Mouse (Mus musculus): ENCODE results near the gene Ankrd28. TPM values are rescaled to one million over a fixed set of nuclear protein-coding genes. Genes with fewer than 3 reads are reported as not detected.

Ankrd28 gene
- polyA plus RNA-seq, 1 experiment: 11.6 TPM

DNA sequence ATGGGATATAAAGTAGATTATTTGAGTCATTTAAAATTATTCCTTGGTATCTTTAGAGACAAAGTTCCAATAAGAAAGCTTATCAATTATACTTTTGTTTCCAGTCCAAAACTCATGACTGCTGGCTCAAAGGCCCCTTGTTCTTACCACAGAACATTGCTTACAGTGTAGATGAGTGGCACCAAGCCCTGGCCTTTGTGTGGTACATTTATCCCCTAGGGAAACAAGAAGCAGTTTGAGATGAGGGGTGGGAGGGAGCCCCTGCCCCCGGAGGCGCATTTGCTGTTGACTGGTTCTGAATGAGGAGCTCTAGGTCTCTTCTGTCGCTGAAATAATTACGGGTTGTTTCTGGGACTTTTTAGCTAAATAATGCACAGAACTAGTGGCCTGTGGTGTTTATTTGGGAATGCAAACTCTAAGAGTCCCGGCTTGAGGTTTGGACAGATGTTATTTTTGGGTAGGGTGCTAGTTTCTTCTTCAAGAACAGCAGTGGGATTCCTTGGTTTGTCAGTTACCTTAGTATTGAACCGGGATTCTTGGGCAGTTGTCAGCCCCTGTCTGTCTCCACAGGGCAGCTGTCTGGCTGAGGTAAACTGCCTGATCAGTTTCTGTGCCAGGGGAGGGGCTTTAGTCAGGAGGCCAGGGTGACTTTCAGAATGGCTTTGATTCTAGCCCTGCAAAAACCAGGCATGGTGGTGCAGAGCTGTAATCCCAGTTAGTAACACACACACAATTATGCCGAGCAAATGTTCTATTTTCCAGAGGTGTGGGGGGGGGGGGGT is 169.9 kb downstream of the Ankrd28 start:
- TF ChIP-seq USF1 (IDR thresholded peaks at IDR 0.05; ENCODE audit: low read depth) (no peak), MYOD1 (IDR thresholded peaks at IDR 0.05; ENCODE audit: control insufficient read depth, insufficient read length, low read depth) (peak; percentile 86)
- Histone ChIP-seq H3K36me3 (ENCODE audit: control insufficient read depth, insufficient read depth) (no peaks in the 10 kb centered on the region), H3K79me2 (ENCODE audit: control insufficient read depth, insufficient read depth) (peaks cover 31% of the 10 kb centered on the region), H3ac (ENCODE audit: control insufficient read depth, insufficient read length, low read depth) (no peak overlapping the region), H3K79me3 (ENCODE audit: low read depth) (no peaks in the 10 kb centered on the region), H3K27me3 (ENCODE audit: control insufficient read depth, insufficient read depth, insufficient read length) (no peaks in the 10 kb centered on the region), H3K4me3 (ENCODE audit: insufficient read depth, poor library complexity, severe bottlenecking) (no peak overlapping the region)

DNA sequence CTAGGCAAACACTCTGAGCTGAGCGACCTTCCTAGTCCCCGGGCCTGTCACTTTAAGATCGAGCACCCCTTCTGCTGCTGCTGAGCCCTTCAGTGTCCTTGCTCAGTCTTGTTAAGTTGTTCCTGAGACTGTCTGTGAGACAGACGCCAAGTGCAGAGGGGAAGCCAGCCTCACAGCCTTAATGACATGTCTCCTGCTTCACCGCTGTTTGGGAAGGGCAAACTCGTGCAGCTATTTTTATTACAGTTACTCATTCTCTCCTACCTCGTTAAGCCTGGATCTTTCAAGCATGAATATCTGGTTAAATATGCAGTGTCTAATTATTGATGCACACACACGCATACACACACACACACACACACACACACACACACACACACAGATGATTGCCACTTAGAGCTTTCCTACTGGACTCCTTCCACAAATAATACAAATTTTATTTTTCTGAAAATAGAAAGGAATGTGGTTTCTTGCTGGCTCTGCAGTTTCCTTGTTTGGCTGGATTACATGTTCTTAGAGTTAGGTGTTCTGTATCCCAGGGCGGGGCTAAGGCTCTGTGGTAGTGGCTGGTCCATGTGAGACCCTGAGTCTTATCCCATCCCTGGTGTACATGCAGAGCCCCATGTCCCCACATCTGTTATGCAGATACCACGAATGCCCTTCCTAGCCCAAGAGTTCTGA is 170.8 kb downstream of the Ankrd28 start:
- H3ac ChIP-seq (ENCODE audit: control insufficient read depth, insufficient read length, low read depth): peak overlapping the region; percentile 27
- H3K36me3 ChIP-seq (ENCODE audit: control insufficient read depth, insufficient read depth): no peaks in the 10 kb centered on the region
- H3K79me3 ChIP-seq (ENCODE audit: low read depth): no peaks in the 10 kb centered on the region
- H3K27me3 ChIP-seq (ENCODE audit: control insufficient read depth, insufficient read depth, insufficient read length): no peaks in the 10 kb centered on the region
- no peak for TF ChIP-seq FOSL1 (IDR thresholded peaks at IDR 0.05; ENCODE audit: insufficient read depth, low read length, poor library complexity, severe bottlenecking)
- no peak for TF ChIP-seq CTCF (IDR thresholded peaks at IDR 0.05; ENCODE audit: control insufficient read depth, insufficient read depth, insufficient read length)
- TF ChIP-seq CEBPB (IDR thresholded peaks at IDR 0.05; ENCODE audit: low read depth): no peak
- no peak for TF ChIP-seq MYOG (IDR thresholded peaks at IDR 0.05; ENCODE audit: control insufficient read depth, extremely low read depth, insufficient read length)
- TF ChIP-seq MAX (IDR thresholded peaks at IDR 0.05): no peak
- TF ChIP-seq MYOD1 (IDR thresholded peaks at IDR 0.05; ENCODE audit: control insufficient read depth, insufficient read length, low read depth): no peak
- no peak for TF ChIP-seq USF1 (IDR thresholded peaks at IDR 0.05; ENCODE audit: low read depth)
- peaks cover 31% of the 10 kb centered on the region for H3K79me2 ChIP-seq (ENCODE audit: control insufficient read depth, insufficient read depth)
- no peak overlapping the region for H3K4me3 ChIP-seq (ENCODE audit: insufficient read depth, poor library complexity, severe bottlenecking)

DNA sequence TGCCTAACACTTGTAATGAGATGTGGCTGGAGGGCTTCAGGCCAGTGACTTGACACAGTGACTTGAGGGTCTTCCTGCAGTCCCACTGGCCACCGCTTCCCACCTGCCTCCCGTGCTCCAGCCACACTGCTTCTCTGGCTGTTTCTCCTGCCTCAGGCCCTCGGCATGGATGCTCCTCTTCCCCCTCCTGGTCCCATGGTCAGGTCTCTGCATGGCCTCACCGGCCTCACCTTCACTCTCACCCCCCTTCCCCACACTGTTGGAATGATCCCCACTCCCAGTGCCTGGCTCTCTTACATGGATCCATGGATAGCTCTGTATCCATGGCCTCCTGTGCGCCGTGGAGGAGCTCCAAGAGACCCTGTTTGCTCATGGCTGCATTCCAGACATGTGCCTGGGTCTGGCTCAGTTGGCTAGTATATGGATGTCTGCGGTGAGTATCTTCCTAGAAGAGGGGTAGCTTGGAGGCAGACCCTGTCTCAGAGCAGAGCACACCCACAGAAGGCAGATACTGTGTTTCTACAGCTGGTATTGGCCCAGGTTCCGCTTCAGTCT is 172.2 kb downstream of the Ankrd28 start:
- Histone ChIP-seq H3K36me3 (ENCODE audit: control insufficient read depth, insufficient read depth) (no peaks in the 10 kb centered on the region), H3K27me3 (ENCODE audit: control insufficient read depth, insufficient read depth, insufficient read length) (no peaks in the 10 kb centered on the region), H3K79me2 (ENCODE audit: control insufficient read depth, insufficient read depth) (peaks cover 31% of the 10 kb centered on the region), H3K79me3 (ENCODE audit: low read depth) (no peaks in the 10 kb centered on the region), H3K4me3 (ENCODE audit: insufficient read depth, poor library complexity, severe bottlenecking) (no peak overlapping the region), H3ac (ENCODE audit: control insufficient read depth, insufficient read length, low read depth) (no peak overlapping the region)
- no peak for TF ChIP-seq MYOD1 (IDR thresholded peaks at IDR 0.05; ENCODE audit: control insufficient read depth, insufficient read length, low read depth)
- no peak for TF ChIP-seq CTCF (IDR thresholded peaks at IDR 0.05; ENCODE audit: control insufficient read depth, insufficient read depth, insufficient read length)
- TF ChIP-seq MAX (IDR thresholded peaks at IDR 0.05): no peak
- no peak for TF ChIP-seq CEBPB (IDR thresholded peaks at IDR 0.05; ENCODE audit: low read depth)
- no peak for TF ChIP-seq FOSL1 (IDR thresholded peaks at IDR 0.05; ENCODE audit: insufficient read depth, low read length, poor library complexity, severe bottlenecking)
- TF ChIP-seq USF1 (IDR thresholded peaks at IDR 0.05; ENCODE audit: low read depth): no peak
- TF ChIP-seq MYOG (IDR thresholded peaks at IDR 0.05; ENCODE audit: control insufficient read depth, extremely low read depth, insufficient read length): no peak

DNA sequence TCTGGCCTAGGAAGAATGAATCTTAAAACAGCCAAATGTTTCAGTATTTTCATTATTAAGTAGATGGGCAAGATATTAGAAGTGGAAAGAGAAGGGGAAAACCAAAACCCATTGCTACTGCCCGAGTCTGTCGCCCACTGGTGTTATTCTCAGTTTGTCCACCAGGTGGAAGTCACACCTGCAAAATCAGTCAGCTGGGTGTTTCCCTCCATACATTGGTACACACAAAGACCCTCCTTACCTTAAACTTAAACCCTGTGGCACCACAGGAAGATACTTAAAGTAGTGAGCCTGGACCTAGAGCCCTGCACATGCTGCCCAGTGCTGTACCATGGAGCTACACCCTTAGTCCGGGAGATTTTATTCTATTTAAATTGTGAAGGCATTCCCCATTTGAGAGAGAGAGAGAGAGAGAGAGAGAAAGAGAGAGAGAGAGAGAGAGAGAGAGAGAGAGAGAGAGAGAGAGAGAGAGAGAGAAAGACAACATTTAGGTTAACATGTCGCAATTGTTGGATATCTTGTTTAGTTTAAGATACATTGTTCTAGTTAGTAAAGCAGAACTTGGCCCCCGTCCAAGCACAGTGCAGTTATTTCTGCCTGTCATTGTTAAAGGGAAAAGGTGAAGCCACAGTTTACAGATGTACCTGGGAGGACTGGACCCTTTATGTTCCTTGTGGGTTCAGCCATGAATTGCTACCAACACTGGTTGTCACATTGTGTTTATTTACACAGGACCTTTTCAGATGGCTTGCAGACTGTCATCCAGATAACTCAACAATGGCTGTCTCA is 173.4 kb downstream of the Ankrd28 start:
- Histone ChIP-seq H3K4me3 (ENCODE audit: insufficient read depth, poor library complexity, severe bottlenecking) (no peak overlapping the region), H3K79me3 (ENCODE audit: low read depth) (no peaks in the 10 kb centered on the region), H3K27me3 (ENCODE audit: control insufficient read depth, insufficient read depth, insufficient read length) (no peaks in the 10 kb centered on the region), H3K36me3 (ENCODE audit: control insufficient read depth, insufficient read depth) (no peaks in the 10 kb centered on the region), H3ac (ENCODE audit: control insufficient read depth, insufficient read length, low read depth) (no peak overlapping the region), H3K79me2 (ENCODE audit: control insufficient read depth, insufficient read depth) (peaks cover 31% of the 10 kb centered on the region)
- peak; percentile 48 for TF ChIP-seq CTCF (IDR thresholded peaks at IDR 0.05; ENCODE audit: control insufficient read depth, insufficient read depth, insufficient read length)
- TF ChIP-seq MYOD1 (IDR thresholded peaks at IDR 0.05; ENCODE audit: control insufficient read depth, insufficient read length, low read depth): no peak
- TF ChIP-seq FOSL1 (IDR thresholded peaks at IDR 0.05; ENCODE audit: insufficient read depth, low read length, poor library complexity, severe bottlenecking): no peak

DNA sequence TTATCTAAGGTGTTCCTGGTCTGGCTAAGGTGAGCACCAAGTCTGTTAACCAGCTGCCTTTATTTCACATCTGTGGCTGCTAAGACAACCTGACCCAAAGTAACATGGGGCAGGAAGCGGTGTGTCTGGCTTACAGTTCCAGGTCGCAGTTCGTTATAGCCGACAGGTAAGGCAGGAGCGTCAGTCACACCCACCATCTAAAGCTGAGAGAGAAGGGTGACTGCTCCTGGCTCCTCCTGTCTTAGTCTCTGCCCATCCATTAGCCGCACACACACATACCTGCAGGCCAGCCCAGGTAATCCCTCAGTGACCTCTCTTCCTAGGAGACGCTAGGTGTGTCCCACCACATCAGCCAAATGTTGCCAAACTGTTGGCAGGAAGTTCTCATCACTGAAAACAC is 174.1 kb downstream of the Ankrd28 start:
- no peak for TF ChIP-seq CEBPB (IDR thresholded peaks at IDR 0.05; ENCODE audit: low read depth)
- no peak for TF ChIP-seq MYOD1 (IDR thresholded peaks at IDR 0.05; ENCODE audit: control insufficient read depth, insufficient read length, low read depth)
- no peak for TF ChIP-seq FOSL1 (IDR thresholded peaks at IDR 0.05; ENCODE audit: insufficient read depth, low read length, poor library complexity, severe bottlenecking)
- TF ChIP-seq USF1 (IDR thresholded peaks at IDR 0.05; ENCODE audit: low read depth): no peak
- no peak for TF ChIP-seq MAX (IDR thresholded peaks at IDR 0.05)
- no peak for TF ChIP-seq CTCF (IDR thresholded peaks at IDR 0.05; ENCODE audit: control insufficient read depth, insufficient read depth, insufficient read length)
- no peak for TF ChIP-seq MYOG (IDR thresholded peaks at IDR 0.05; ENCODE audit: control insufficient read depth, extremely low read depth, insufficient read length)
- H3K36me3 ChIP-seq (ENCODE audit: control insufficient read depth, insufficient read depth): no peaks in the 10 kb centered on the region
- no peak overlapping the region for H3ac ChIP-seq (ENCODE audit: control insufficient read depth, insufficient read length, low read depth)
- H3K79me2 ChIP-seq (ENCODE audit: control insufficient read depth, insufficient read depth): peaks cover 29% of the 10 kb centered on the region
- no peaks in the 10 kb centered on the region for H3K27me3 ChIP-seq (ENCODE audit: control insufficient read depth, insufficient read depth, insufficient read length)
- H3K79me3 ChIP-seq (ENCODE audit: low read depth): no peaks in the 10 kb centered on the region
- no peak overlapping the region for H3K4me3 ChIP-seq (ENCODE audit: insufficient read depth, poor library complexity, severe bottlenecking)
